Mouse (Mus musculus): ENCODE results near the gene Slc12a8.
"Not testable (repeated sequence)": the region's sequence is repeated elsewhere in the genome, so short reads cannot be mapped to it uniquely, and the experiment has no call there.

The Slc12a8 gene

GRCm38 (mm10) chr16:33516807-33517565 is at the start of gene Slc12a8:
Slc12a8 (plus strand) TSS chr16:33517328.
- in situ Hi-C loops (cut with MboI; ENCODE audit: low sequenced_read_pairs) = no loop called here

GRCm38 (mm10) chr16:33467451-33467850 is 49.7 kb upstream of the Slc12a8 start:
- in situ Hi-C loops (cut with MboI; ENCODE audit: low sequenced_read_pairs) = no loop called here

GRCm38 (mm10) chr16:33469973-33470372 is 47.2 kb upstream of the Slc12a8 start:
- in situ Hi-C loops (cut with MboI; ENCODE audit: low sequenced_read_pairs) = no loop called here

- in situ Hi-C loops (cut with MboI; ENCODE audit: low sequenced_read_pairs) = no loop called here
These were observed 42.7 kb upstream of the Slc12a8 start for GRCm38 (mm10) chr16:33474381-33474780.

- in situ Hi-C loops (cut with MboI; ENCODE audit: low sequenced_read_pairs) = no loop called here
These were observed 37.2 kb upstream of the Slc12a8 start for GRCm38 (mm10) chr16:33479926-33480325.

- in situ Hi-C loops (cut with MboI; ENCODE audit: low sequenced_read_pairs) = no loop called here
These were observed 36.0 kb upstream of the Slc12a8 start for GRCm38 (mm10) chr16:33481148-33481547.

- in situ Hi-C loops (cut with MboI; ENCODE audit: low sequenced_read_pairs) = no loop called here
These were observed 34.8 kb upstream of the Slc12a8 start for GRCm38 (mm10) chr16:33482309-33482708.

- in situ Hi-C loops (cut with MboI; ENCODE audit: low sequenced_read_pairs) = no loop called here
These were observed 29.4 kb upstream of the Slc12a8 start for GRCm38 (mm10) chr16:33487709-33488108.

- in situ Hi-C loops (cut with MboI; ENCODE audit: low sequenced_read_pairs) = no loop called here
These were observed 22.8 kb upstream of the Slc12a8 start for GRCm38 (mm10) chr16:33494374-33494773.

GRCm38 (mm10) chr16:33508082-33508481 is 9.0 kb upstream of the Slc12a8 start:
- in situ Hi-C loops (cut with MboI; ENCODE audit: low sequenced_read_pairs) = no loop called here

- in situ Hi-C loops (cut with MboI; ENCODE audit: low sequenced_read_pairs) = not testable (repeated sequence)
These were observed 7.9 kb upstream of the Slc12a8 start for GRCm38 (mm10) chr16:33509231-33509630.

GRCm38 (mm10) chr16:33510856-33511255 is 6.3 kb upstream of the Slc12a8 start:
- in situ Hi-C loops (cut with MboI; ENCODE audit: low sequenced_read_pairs) = not testable (repeated sequence)

GRCm38 (mm10) chr16:33512555-33512954 is 4.6 kb upstream of the Slc12a8 start:
- in situ Hi-C loops (cut with MboI; ENCODE audit: low sequenced_read_pairs) = no loop called here

- in situ Hi-C loops (cut with MboI; ENCODE audit: low sequenced_read_pairs) = no loop called here
These were observed 499 bp downstream of the Slc12a8 start for GRCm38 (mm10) chr16:33517627-33518026.

GRCm38 (mm10) chr16:33518236-33518635 is 1.1 kb downstream of the Slc12a8 start:
- in situ Hi-C loops (cut with MboI; ENCODE audit: low sequenced_read_pairs) = no loop called here

GRCm38 (mm10) chr16:33519916-33520568 is 2.9 kb downstream of the Slc12a8 start:
- in situ Hi-C loops (cut with MboI; ENCODE audit: low sequenced_read_pairs) = no loop called here

GRCm38 (mm10) chr16:33522516-33522915 is 5.4 kb downstream of the Slc12a8 start:
- in situ Hi-C loops (cut with MboI; ENCODE audit: low sequenced_read_pairs) = no loop called here

GRCm38 (mm10) chr16:33523571-33523970 is 6.4 kb downstream of the Slc12a8 start:
- in situ Hi-C loops (cut with MboI; ENCODE audit: low sequenced_read_pairs) = no loop called here

GRCm38 (mm10) chr16:33529502-33530454 is 12.7 kb downstream of the Slc12a8 start:
- in situ Hi-C loops (cut with MboI; ENCODE audit: low sequenced_read_pairs) = no loop called here

GRCm38 (mm10) chr16:33531184-33531583 is 14.1 kb downstream of the Slc12a8 start:
- in situ Hi-C loops (cut with MboI; ENCODE audit: low sequenced_read_pairs) = no loop called here

- in situ Hi-C loops (cut with MboI; ENCODE audit: low sequenced_read_pairs) = no loop called here
These were observed 19.3 kb downstream of the Slc12a8 start for GRCm38 (mm10) chr16:33536456-33536855.

Measured in CH12F3 (cell line).